Mouse (Mus musculus): ENCODE results near the gene Plekhh2.

Gene Plekhh2

GRCm38 (mm10) chr17:84573940-84574339 lies 62.2 kb downstream of the Plekhh2 start:
- DNase-seq, result no peak

GRCm38 (mm10) chr17:84575108-84575507 lies 63.4 kb downstream of the Plekhh2 start:
- DNase-seq, result no peak

GRCm38 (mm10) chr17:84576621-84577293 lies 65.1 kb downstream of the Plekhh2 start:
- DNase-seq, result no peak

GRCm38 (mm10) chr17:84579249-84579648 lies 67.6 kb downstream of the Plekhh2 start:
- no peak for DNase-seq

GRCm38 (mm10) chr17:84579817-84580216 lies 68.1 kb downstream of the Plekhh2 start:
- DNase-seq, result no peak

- no peak for DNase-seq
These were observed 69.1 kb downstream of the Plekhh2 start for GRCm38 (mm10) chr17:84580821-84581220.

- no peak for DNase-seq
These were observed 70.2 kb downstream of the Plekhh2 start for GRCm38 (mm10) chr17:84581740-84582414.

GRCm38 (mm10) chr17:84584107-84584506 lies 72.4 kb downstream of the Plekhh2 start:
- DNase-seq, result no peak

GRCm38 (mm10) chr17:84585104-84585503 lies 73.4 kb downstream of the Plekhh2 start:
- peak; percentile 69 for DNase-seq

GRCm38 (mm10) chr17:84590065-84590464 lies 78.4 kb downstream of the Plekhh2 start:
- no peak for DNase-seq

GRCm38 (mm10) chr17:84591431-84592150 lies 79.9 kb downstream of the Plekhh2 start:
- DNase-seq, result no peak

GRCm38 (mm10) chr17:84596015-84596441 lies 84.3 kb downstream of the Plekhh2 start:
- DNase-seq, result no peak

- no peak for DNase-seq
These were observed 84.8 kb downstream of the Plekhh2 start for GRCm38 (mm10) chr17:84596501-84596900.

GRCm38 (mm10) chr17:84597859-84598258 lies 86.2 kb downstream of the Plekhh2 start:
- DNase-seq, result no peak

- DNase-seq, result no peak
These were observed 87.2 kb downstream of the Plekhh2 start for GRCm38 (mm10) chr17:84598928-84599327.

- DNase-seq, result no peak
These were observed 88.6 kb downstream of the Plekhh2 start for GRCm38 (mm10) chr17:84600051-84600983.

GRCm38 (mm10) chr17:84601805-84602204 lies 90.1 kb downstream of the Plekhh2 start:
- DNase-seq, result no peak

- no peak for DNase-seq
These were observed 91.5 kb downstream of the Plekhh2 start for GRCm38 (mm10) chr17:84603202-84603627.

GRCm38 (mm10) chr17:84603709-84604420 lies 92.2 kb downstream of the Plekhh2 start:
- no peak for DNase-seq

- no peak for DNase-seq
These were observed 95.3 kb downstream of the Plekhh2 start for GRCm38 (mm10) chr17:84606976-84607375.

- no peak for DNase-seq
These were observed 95.9 kb downstream of the Plekhh2 start for GRCm38 (mm10) chr17:84607617-84608016.

- no peak for DNase-seq
These were observed 96.9 kb downstream of the Plekhh2 start for GRCm38 (mm10) chr17:84608606-84609005.

Data from right cerebral cortex, postnatal 25 days (tissue).